Mouse (Mus musculus): ENCODE measurements at regions not wholly inside any gene's neighbourhood (a gene's known extent, or its start where the extent isn't known, plus 50 kb on each side); places are given as distances from the start of the nearest gene placed in this dataset.

GRCm38 (mm10) chr13:101308724-101309123, 459.3 kb downstream of the Pik3r1 start:
- peak; percentile 89 for ATAC-seq (replicated peaks; ENCODE audit: poor library complexity)

DNA sequence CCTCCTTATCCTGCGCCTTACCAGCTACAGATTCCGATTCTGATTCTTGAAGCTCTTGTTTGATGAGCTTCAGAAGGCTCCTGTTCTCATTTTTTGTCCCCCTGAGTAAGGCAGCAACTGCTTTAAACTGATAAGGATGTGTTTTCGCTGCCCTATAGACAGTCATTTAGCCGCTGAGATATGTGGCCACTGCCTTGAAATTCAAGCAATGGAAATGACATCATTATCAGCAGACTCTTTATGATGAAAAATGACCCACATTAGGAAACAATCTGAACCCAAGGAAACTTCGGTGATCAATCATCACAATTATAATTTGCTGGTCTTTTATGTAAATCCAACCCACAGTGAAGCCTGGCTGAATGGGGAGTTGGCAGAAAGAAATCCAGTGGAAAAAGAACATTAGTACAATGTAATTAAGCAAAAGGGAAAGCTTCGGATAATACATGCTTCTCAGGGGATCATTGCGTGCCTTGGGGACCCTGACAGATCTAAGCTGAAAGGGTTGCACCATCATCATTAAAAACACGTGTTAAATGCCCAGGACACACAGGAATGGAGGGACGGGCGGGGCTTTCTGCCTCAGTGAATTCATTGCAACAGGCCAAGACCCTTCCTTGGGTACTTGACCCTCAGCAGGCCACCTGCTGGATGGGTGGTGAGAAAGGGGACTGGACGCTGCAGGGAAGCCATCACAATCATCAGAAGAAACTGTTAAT, 462.2 kb downstream of the Pik3r1 start:
- no peak for ATAC-seq (replicated peaks; ENCODE audit: poor library complexity)

GRCm38 (mm10) chr13:101305063-101305462, 463.0 kb downstream of the Pik3r1 start:
- ATAC-seq (replicated peaks; ENCODE audit: poor library complexity): no peak

DNA sequence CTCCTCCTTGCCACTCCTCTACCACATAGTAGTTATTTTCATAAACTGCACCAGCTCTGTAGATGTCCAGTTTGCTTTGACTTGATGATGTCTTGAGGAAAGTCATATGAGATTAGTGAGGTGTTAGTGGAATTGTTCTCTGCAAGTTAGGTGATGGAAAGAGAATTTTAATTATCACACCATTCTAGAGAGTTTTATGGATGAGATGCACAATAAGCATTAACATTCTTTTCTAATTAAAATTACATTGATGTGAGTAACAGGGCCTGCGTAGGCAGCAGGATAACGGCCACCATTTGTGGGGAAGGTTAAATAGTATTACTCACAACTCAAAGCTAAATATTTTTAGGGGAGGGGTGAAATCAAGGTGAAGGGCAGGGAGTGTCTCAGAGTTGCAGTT, 466.7 kb downstream of the Pik3r1 start:
- ATAC-seq (replicated peaks; ENCODE audit: poor library complexity): no peak

DNA sequence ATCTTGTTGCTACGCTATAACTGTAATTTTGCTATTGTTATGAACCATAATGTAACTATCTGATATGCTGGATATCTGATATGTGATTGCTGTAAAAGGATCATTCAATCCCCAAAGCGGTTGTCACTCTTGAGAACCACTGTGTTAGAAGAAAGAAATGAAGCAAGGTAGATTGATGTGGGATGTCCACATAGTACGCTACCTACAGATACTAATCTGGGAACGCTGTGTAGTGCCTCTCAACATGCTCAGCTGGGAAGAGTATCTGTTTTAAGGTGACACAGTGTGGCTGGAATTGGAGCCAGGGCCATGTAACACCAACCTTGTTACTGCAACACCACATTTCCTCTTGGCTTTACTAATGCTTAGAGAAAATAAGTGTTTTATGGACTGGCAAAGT, 456.2 kb upstream of the Slc30a5 start:
- no peak for ATAC-seq (replicated peaks; ENCODE audit: poor library complexity)

DNA sequence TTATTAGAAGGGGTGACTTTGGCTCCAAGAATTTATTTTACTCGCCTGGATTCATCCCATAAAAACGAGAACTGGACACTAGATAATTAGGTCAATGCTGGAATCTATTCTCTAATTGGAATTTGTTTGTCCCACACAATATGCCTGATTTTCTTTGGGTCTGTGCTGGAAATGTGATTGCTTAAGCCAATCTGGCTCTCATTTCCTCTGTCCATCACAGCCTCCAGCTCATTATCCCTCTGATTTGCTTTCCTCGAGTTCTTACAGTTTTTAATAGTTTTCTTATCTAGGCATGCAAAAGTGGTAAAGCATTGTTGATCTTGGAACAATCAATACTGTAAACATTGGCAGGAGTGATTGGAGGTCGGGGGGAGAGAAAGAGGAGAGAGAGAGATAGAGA, 453.9 kb upstream of the Slc30a5 start:
- ATAC-seq (replicated peaks; ENCODE audit: poor library complexity): no peak

GRCm38 (mm10) chr13:101286029-101286917, 453.0 kb upstream of the Slc30a5 start:
- no peak for ATAC-seq (replicated peaks; ENCODE audit: poor library complexity)

DNA sequence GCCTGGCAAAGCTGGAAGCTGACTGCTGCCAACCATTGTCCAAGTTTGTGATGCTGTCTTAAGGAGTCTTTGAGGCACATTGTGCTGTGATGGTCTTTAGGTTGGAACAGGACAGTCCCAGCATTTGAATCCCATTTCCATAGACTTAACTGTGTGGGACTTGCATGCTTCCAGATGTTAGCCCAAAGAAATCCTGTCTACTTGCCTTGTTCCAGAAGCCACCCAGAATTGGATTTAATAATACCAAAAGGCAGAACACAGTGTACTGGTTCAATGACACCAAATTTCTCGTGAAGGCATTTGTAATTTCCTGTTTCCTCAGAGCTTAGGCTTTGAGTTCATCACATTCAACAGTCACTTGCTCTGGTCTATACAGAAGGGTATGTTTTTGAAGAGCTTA, 444.9 kb upstream of the Slc30a5 start:
- no peak for ATAC-seq (replicated peaks; ENCODE audit: poor library complexity)

DNA sequence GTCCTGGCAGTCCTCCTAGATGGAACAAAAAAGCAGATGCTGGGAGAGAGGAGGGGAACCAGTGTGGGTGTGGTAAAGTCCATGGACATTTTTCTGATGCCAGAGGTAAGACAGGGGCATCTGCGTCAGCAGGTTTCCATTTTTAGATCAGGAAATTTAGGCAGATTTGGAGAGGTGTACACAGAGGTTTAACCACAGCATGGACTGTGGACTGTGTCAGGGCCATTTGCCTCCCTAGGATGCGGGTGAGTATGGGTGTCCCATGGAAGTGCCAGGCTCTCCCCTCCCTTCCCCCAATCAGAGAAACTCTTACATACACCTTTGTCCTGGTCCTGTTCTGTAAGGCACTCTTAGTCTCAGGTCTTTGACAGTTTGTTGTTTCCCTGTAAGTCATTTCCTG, 443.5 kb upstream of the Slc30a5 start:
- no peak for ATAC-seq (replicated peaks; ENCODE audit: poor library complexity)

DNA sequence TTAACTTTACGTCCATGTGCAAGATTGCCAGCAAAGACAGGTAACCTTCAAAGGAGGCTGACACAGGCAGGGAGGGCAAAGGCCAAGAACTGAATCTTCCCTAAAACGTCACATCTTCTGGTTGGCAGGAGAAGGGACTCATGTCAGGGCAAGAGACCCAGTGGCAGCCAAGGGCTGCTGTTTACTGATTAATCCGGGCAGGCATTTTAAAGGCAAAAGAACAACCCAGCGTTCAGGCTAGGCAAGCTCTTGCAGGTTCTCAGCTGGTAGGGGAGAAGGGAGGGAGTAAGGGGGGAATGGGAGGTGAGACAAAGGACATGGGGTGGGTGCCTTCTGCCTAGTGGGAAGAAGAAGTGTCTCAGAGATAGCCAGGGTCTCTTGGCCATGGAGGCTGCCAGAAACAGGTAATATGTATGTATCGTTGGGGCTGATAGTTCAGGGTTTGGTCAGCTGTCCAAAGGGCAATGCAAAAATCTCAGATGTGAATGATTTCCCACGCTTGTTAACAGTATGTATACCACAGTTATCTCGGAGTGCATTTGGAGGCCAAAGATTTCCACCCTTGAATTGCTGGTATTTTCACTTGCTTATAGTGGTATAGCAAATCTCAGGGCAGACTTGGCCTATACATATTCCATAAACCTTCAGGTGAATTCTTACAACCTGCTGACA, 441.4 kb upstream of the Slc30a5 start:
- ATAC-seq (replicated peaks; ENCODE audit: poor library complexity): no peak

- no peak for ATAC-seq (replicated peaks; ENCODE audit: poor library complexity)
These were observed 440.1 kb upstream of the Slc30a5 start for GRCm38 (mm10) chr13:101273321-101273720.

DNA sequence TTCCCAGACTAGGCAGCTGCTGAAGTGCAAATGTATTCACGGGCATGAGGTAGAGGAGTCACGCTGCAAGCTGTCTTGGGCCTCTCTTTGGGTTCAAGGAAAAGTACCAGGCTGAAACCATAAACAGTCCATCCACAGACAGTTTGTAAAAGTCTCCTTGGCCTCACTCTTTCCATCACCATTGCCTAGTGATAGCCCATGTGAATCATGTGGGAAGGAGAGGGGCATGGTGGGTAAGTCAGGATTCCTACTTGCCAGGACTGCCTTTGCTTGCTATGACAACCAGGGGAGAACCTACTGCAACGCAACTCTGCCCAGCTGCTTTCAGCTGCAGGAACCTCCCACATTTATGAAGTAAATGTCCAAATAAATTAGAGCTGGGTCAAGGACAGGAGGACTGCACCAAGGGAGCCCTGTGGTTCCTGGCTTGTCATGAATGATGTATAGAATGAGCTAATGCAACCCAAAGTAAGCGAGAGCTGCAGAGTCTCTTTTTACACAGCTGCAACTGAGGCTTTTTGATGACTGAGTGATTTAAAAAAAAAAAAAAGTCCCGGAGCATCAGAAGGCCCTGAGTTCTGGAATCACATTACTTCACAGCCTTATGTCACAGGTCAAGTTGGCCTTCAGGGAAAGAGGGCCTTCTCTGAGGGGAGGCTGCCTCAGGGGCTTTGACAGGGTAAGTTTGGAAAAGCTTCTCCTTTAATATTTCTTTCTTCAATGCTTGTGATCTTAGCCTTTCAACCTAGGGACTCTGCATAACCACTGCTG, 420.7 kb upstream of the Slc30a5 start:
- no peak for ATAC-seq (replicated peaks; ENCODE audit: poor library complexity)

DNA sequence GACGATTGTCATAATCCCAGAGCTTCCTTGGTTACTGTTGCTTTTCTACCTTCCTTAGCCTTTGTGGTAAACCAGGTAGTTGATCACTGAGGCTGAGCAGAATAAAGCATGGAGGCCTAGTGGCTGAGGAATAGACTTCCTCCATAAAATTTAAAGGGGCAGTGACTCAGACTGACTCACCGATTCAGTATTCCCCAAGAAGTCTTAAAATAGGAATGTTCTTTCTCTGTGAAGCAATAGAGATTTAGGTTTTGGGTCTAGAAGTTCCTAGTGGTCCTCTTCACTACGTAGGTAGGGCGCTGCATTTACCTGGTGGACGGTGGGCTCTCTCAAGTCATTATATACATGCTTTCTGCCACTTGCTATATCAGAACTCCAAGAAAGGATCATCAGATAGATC, 416.1 kb upstream of the Slc30a5 start:
- no peak for ATAC-seq (replicated peaks; ENCODE audit: poor library complexity)

- no peak for ATAC-seq (replicated peaks; ENCODE audit: poor library complexity)
These were observed 411.1 kb upstream of the Slc30a5 start for GRCm38 (mm10) chr13:101244326-101244725.

DNA sequence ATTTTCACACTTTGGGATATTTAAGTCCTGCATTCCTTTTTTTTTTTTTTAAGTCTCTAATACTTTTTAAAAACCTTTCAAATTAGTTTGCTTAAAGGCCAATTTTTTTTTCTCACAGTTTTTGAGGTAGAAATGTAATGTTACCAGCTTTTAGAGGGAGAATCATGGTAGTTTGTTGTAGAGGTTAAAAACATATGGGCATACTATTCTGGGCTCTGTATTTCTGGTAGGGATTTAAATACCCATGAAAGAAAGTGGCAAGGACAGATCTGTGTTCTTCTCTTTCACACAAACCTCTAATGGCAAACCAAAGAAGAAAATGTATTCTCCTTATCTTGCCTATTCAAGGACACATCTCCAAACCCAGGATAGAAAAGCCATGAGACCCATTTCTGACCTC, 405.6 kb upstream of the Slc30a5 start:
- no peak for ATAC-seq (replicated peaks; ENCODE audit: poor library complexity)

- ATAC-seq (replicated peaks; ENCODE audit: poor library complexity): no peak
These were observed 403.8 kb upstream of the Slc30a5 start for GRCm38 (mm10) chr13:101237035-101237434.

GRCm38 (mm10) chr13:101235846-101236245, 402.6 kb upstream of the Slc30a5 start:
- ATAC-seq (replicated peaks; ENCODE audit: poor library complexity): 0 out of 2 replicates have a peak, but pooled peaks have one; percentile 39

- ATAC-seq (replicated peaks; ENCODE audit: poor library complexity): no peak
These were observed 401.9 kb upstream of the Slc30a5 start for GRCm38 (mm10) chr13:101235110-101235509.

DNA sequence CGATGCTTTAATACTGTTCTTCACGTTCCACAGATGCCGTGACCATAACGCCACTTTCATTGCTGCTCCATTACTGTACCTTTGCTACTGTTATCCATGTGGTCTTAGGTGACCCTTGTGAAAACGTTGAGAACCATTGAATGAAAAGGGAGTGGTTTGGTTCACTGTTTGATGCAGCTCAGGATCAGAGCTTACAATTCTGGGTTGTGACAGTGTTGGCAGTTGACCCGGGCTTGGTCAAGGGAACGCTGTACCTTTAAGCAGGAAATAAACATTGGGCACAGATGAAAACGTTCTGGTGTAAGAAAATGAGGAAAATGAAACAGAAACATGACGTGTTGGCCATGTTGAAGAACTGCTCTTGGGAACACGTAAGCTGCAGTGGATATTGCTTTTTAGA, 401.3 kb upstream of the Slc30a5 start:
- ATAC-seq (replicated peaks; ENCODE audit: poor library complexity): no peak

- ATAC-seq (replicated peaks; ENCODE audit: poor library complexity): no peak
These were observed 400.6 kb upstream of the Slc30a5 start for GRCm38 (mm10) chr13:101233843-101234281.
